Mouse (Mus musculus) thymus, adult 2 months (tissue): ENCODE data around the gene Col25a1.

ENCODE experiments used
- CTCF ChIP-seq: fragments of 200-500 bp; IDR thresholded peaks from 2 replicates; pipeline ENCODE4 v1.5.1; 2012; ENCODE audit warnings: mild to moderate bottlenecking, control low read depth, low read length, moderate library complexity, borderline replicate concordance; ENCODE audit not compliant: control insufficient read depth, poor library complexity, insufficient read depth; ENCODE audit errors: extremely low read depth
- POLR2A ChIP-seq: fragments of 200-500 bp; IDR thresholded peaks from 2 replicates; pipeline ENCODE4 v1.6.1; 2012; ENCODE audit warnings: mild to moderate bottlenecking, low read length, control low read depth, moderate library complexity; ENCODE audit not compliant: control insufficient read depth, poor library complexity, insufficient read depth; ENCODE audit errors: extremely low read depth

DNA sequence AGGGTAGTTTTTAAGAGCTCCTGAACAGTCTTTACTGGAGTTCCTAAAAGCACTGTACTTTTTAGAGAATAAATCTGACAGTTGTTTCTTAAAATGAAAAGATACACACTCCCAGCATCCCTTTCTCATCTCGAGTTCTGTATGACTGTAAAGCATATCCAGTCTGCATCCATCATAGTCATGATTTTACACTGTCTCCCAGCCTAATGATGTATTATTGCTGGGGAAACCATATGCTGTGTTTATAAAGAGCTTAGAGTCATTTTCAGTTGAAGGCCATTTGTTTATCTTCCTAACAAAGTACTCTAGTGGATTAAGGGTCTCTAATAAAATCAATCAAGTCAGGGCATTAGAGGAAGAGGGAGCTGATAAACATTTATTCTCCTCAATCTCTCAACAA lies 425.0 kb downstream of the Col25a1 start:
- TF ChIP-seq POLR2A: no peak
- no peak for TF ChIP-seq CTCF
